27 mouse cellular contexts compared by ENCODE assay signal in the genomic region with DNA sequence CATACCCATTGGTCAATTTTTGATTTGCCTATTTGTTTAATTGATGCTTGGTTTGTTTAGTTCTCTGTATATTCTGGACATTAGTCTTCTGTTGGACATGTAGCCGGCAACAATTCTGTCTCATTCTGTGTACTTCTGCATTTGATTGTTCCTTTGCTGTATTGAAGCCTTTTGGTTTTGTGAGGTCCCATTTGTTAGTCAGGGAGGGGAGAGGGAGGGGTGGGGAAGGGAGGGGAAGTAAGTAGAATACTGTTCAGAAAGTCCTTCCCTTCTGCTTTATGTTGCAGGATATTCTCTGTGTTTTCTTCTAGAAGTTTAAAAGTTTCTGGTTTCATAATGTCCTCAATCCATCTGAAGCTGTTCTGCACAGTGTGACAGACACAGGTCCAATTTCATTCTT.
"Had no signal": no experiment of that assay in that cellular context is flagged by ENCODE, and none has a peak within 500 bp of the region (broad histone marks: within the 10 kb centered on the region; RNA-seq: fewer than 3 reads in every experiment).

No protein-coding gene starts in this region.

- DNase-seq: gastrocnemius, adult 2 months; gastrocnemius, postnatal 10 days; gastrocnemius, postnatal 25 days; heart, adult 2 months; heart, postnatal 14 days; heart, postnatal 36 days; kidney, adult 18-20 months; kidney, adult 8-10 months; kidney, postnatal 10 days; kidney, postnatal 25 days; kidney, postnatal 4 days; layer of hippocampus, postnatal 36 days; left cerebral cortex, postnatal 4 days had no signal

- H3K27ac ChIP-seq: gastrocnemius, adult 2 months; heart, adult 2 months; heart, embryonic 13.5 days; heart, embryonic 15.5 days; hindbrain, embryonic 10.5 days; hindbrain, embryonic 12.5 days; hindbrain, embryonic 14.5 days; intestine, embryonic 15.5 days; layer of hippocampus, adult 2 months; limb, embryonic 13.5 days; limb, embryonic 15.5 days; liver, embryonic 12.5 days had no signal

- H3K27me3 ChIP-seq: heart, embryonic 13.5 days; heart, embryonic 15.5 days; hindbrain, embryonic 12.5 days; intestine, embryonic 15.5 days; limb, embryonic 13.5 days; limb, embryonic 15.5 days; liver, embryonic 12.5 days had no signal

- H3K4me2 ChIP-seq: heart, embryonic 11.5 days; heart, embryonic 13.5 days; heart, embryonic 15.5 days; hindbrain, embryonic 12.5 days; hindbrain, embryonic 14.5 days; intestine, embryonic 15.5 days; limb, embryonic 13.5 days; limb, embryonic 15.5 days; liver, embryonic 12.5 days had no signal

- H3K4me3 ChIP-seq: gastrocnemius, adult 2 months; heart, adult 2 months; heart, embryonic 13.5 days; heart, embryonic 15.5 days; hindbrain, embryonic 10.5 days; hindbrain, embryonic 12.5 days; intestine, embryonic 15.5 days; layer of hippocampus, adult 2 months; limb, embryonic 13.5 days; limb, embryonic 15.5 days; liver, embryonic 12.5 days had no signal

- H3K9ac ChIP-seq: heart, embryonic 13.5 days; heart, embryonic 15.5 days; hindbrain, embryonic 12.5 days; hindbrain, embryonic 14.5 days; intestine, embryonic 15.5 days; limb, embryonic 13.5 days; limb, embryonic 15.5 days; liver, embryonic 12.5 days had no signal

- ATAC-seq: hindbrain, embryonic 16.5 days; inflammation-experienced regulatory T-cells, adult 6 months; intestine, embryonic 15.5 days; intestine, postnatal 0 days; liver, embryonic 12.5 days had no signal

- H3K9me3 ChIP-seq: heart, embryonic 13.5 days; heart, embryonic 15.5 days; hindbrain, embryonic 10.5 days; hindbrain, embryonic 12.5 days; intestine, embryonic 15.5 days; limb, embryonic 13.5 days; limb, embryonic 15.5 days; liver, embryonic 12.5 days had no signal

- H3K36me3 ChIP-seq: heart, embryonic 13.5 days; heart, embryonic 15.5 days; hindbrain, embryonic 10.5 days; hindbrain, embryonic 12.5 days; intestine, embryonic 15.5 days; limb, embryonic 13.5 days; limb, embryonic 15.5 days; liver, embryonic 12.5 days had no signal

- H3K4me1 ChIP-seq: heart, embryonic 13.5 days; heart, embryonic 15.5 days; hindbrain, embryonic 10.5 days; hindbrain, embryonic 12.5 days; intestine, embryonic 15.5 days; limb, embryonic 13.5 days; limb, embryonic 15.5 days; liver, embryonic 12.5 days had no signal
